Mouse (Mus musculus) megakaryocyte, embryonic 14.5 days (primary cell): ENCODE measurements around the gene Med8.

ENCODE experiments used
- FLI1 ChIP-seq: IDR thresholded peaks from 2 replicates; pipeline ENCODE4 v1.6.1; 2012; ENCODE audit warnings: low read length, inconsistent platforms, mixed read lengths
- GATA1 ChIP-seq: IDR thresholded peaks from 3 replicates; pipeline ENCODE4 v1.6.1; 2012; ENCODE audit warnings: mixed read lengths, low read length, inconsistent platforms, borderline replicate concordance

DNA sequence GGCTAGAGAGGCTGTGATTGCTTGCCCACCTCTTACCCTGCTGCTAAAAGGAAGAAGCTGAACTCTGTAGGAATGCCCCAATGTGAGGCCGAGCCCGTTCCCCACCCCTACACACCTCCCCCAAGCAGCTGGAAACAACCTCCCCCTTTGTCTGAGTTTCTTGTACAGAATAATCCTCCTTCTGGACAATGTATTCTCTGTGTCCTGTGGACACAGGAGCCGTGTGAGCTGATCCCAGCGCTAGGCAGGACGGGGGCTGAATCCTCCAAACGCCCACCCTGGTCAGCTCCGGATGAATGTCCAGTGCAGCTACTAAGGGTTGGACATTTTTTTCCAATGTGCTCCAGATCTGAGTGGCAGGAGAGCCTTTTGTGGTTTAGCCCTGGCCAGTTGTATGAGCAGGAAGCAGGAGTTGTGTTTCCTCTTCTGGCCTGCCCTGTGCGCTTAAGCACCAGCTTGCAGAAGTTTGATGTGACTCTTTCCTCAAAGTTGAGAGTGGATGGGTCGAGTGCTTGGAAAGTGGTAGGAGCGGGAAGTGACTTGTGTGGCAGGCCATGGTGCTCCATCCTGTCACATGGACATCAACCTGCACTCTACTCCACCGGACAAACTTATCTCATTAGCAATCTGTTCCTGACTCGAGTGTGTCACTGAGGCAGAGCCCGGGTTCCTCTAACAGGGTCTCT is 8.1 kb downstream of the Med8 start:
- TF ChIP-seq GATA1 (no peak), FLI1 (no peak)
